Mouse (Mus musculus) ES-Bruce4 (cell line): ENCODE data around the gene G3bp2. TPM values are rescaled to one million over a fixed set of nuclear protein-coding genes. Genes with fewer than 3 reads are reported as not detected.
A peak's percentile ranks its signal among the peaks of the same experiment; 100 is the strongest.

Experiments
- H3K27ac ChIP-seq: 2 replicates; pipeline ENCODE4 v1.5.1; 2012; ENCODE audit warnings: low read length, inconsistent platforms; ENCODE audit not compliant: insufficient read depth
- H3K27me3 ChIP-seq: 2 replicates; pipeline ENCODE4 v1.6.1; 2012; ENCODE audit warnings: mild to moderate bottlenecking, low read length, inconsistent platforms; ENCODE audit not compliant: control insufficient read depth, poor library complexity, insufficient read depth, severe bottlenecking
- H3K36me3 ChIP-seq: 2 replicates; pipeline ENCODE4 v1.6.1; 2012; ENCODE audit warnings: inconsistent platforms, mild to moderate bottlenecking, low read length, moderate library complexity; ENCODE audit not compliant: control insufficient read depth, poor library complexity, insufficient read depth, severe bottlenecking
- H3K4me1 ChIP-seq: one replicate; pipeline ENCODE4 v1.8.1; 2011; ENCODE audit warnings: low read length; ENCODE audit not compliant: control insufficient read depth, insufficient read depth
- H3K4me3 ChIP-seq: 2 replicates; pipeline ENCODE4 v1.5.1; 2011; ENCODE audit warnings: low read depth, mild to moderate bottlenecking, low read length
- H3K9ac ChIP-seq: 2 replicates; pipeline ENCODE4 v1.6.1; 2012; ENCODE audit warnings: low read depth, mild to moderate bottlenecking, inconsistent platforms; ENCODE audit not compliant: poor library complexity, severe bottlenecking
- H3K9me3 ChIP-seq: replicated peaks from 2 replicates; pipeline ENCODE4 v1.6.1; 2012; ENCODE audit warnings: mild to moderate bottlenecking, low read length, inconsistent platforms; ENCODE audit not compliant: control insufficient read depth, poor library complexity, insufficient read depth, severe bottlenecking
- CTCF ChIP-seq: IDR thresholded peaks from one replicate; pipeline ENCODE4 v1.8.1; 2011; ENCODE audit warnings: low read depth, low read length
- EP300 ChIP-seq: IDR thresholded peaks from 2 replicates; pipeline ENCODE4 v1.6.1; 2011; ENCODE audit warnings: low read depth, low read length; ENCODE audit not compliant: insufficient read depth
- POLR2A ChIP-seq: IDR thresholded peaks from one replicate; pipeline ENCODE4 v1.8.1; 2011; ENCODE audit warnings: low read length; ENCODE audit not compliant: insufficient read depth
- polyA plus RNA-seq: library from polyadenylated mRNA; stranded (reverse); fragments of >200 nt; gene quantifications from 2 replicates; pipeline ENCODE4 v1.2.4, GENCODE M21; 2011; ENCODE audit warnings: low read depth; ENCODE audit not compliant: missing spikeins, insufficient read depth, insufficient read length

Gene G3bp2
- polyA plus RNA-seq, 1 experiment: 213 TPM

GRCm38 (mm10) chr5:92082821-92083401, 608 bp downstream of the G3bp2 start:
- H3K27me3 ChIP-seq: no peaks in the 10 kb centered on the region
- TF ChIP-seq POLR2A (no peak), EP300 (no peak), CTCF (no peak)
- H3K9me3 ChIP-seq: no peaks in the 10 kb centered on the region
- peak overlapping the region; percentile 76 for H3K27ac ChIP-seq
- H3K36me3 ChIP-seq: no peaks in the 10 kb centered on the region
- H3K4me3 ChIP-seq: peak overlapping the region; percentile 91
- peak overlapping the region; percentile 74 for H3K9ac ChIP-seq
- H3K4me1 ChIP-seq: no peaks in the 10 kb centered on the region

- Histone ChIP-seq H3K9me3 (no peaks in the 10 kb centered on the region), H3K4me3 (peak overlapping the region; percentile 91), H3K27me3 (no peaks in the 10 kb centered on the region), H3K27ac (no peak overlapping the region; the same call in 1 of the 2 replicates), H3K9ac (peak overlapping the region; percentile 74), H3K4me1 (no peaks in the 10 kb centered on the region), H3K36me3 (no peaks in the 10 kb centered on the region)
- TF ChIP-seq EP300: no peak
- TF ChIP-seq POLR2A: no peak
- TF ChIP-seq CTCF: no peak
Observed at GRCm38 (mm10) chr5:92081326-92081725, 2.2 kb downstream of the G3bp2 start.

GRCm38 (mm10) chr5:92080400-92080799, 3.1 kb downstream of the G3bp2 start:
- no peaks in the 10 kb centered on the region for H3K27me3 ChIP-seq
- peak overlapping the region; percentile 59 for H3K4me3 ChIP-seq

GRCm38 (mm10) chr5:92079304-92079703, 4.2 kb downstream of the G3bp2 start:
- Histone ChIP-seq H3K27me3 (no peaks in the 10 kb centered on the region), H3K27ac (peak overlapping the region; percentile 49)

More at GRCm38 (mm10) chr5:92080400-92080799, 3.1 kb downstream of the G3bp2 start:
- Histone ChIP-seq H3K9ac (peak overlapping the region; percentile 74), H3K36me3 (peaks cover 2% of the 10 kb centered on the region; the same call in 1 of the 2 replicates), H3K27ac (peak overlapping the region; percentile 61; the same call in 1 of the 2 replicates), H3K4me1 (peaks cover under 1% of the 10 kb centered on the region), H3K9me3 (no peaks in the 10 kb centered on the region)
- no peak for TF ChIP-seq CTCF
- TF ChIP-seq EP300: no peak
- no peak for TF ChIP-seq POLR2A

GRCm38 (mm10) chr5:92078751-92079150, 4.8 kb downstream of the G3bp2 start:
- H3K9me3 ChIP-seq: no peaks in the 10 kb centered on the region
- H3K4me3 ChIP-seq: no peak overlapping the region
- H3K27ac ChIP-seq: 0 out of 2 replicates have a peak overlapping the region, but pooled peaks have one; percentile 49
- no peak for TF ChIP-seq CTCF
- no peak for TF ChIP-seq POLR2A
- no peak for TF ChIP-seq EP300
- no peaks in the 10 kb centered on the region for H3K27me3 ChIP-seq
- peaks cover 2% of the 10 kb centered on the region for H3K4me1 ChIP-seq
- peaks cover 6% of the 10 kb centered on the region for H3K36me3 ChIP-seq
- no peak overlapping the region for H3K9ac ChIP-seq

More at GRCm38 (mm10) chr5:92079304-92079703, 4.2 kb downstream of the G3bp2 start:
- Histone ChIP-seq H3K9ac (peak overlapping the region; percentile 46; the same call in 1 of the 2 replicates), H3K9me3 (no peaks in the 10 kb centered on the region), H3K4me3 (peak overlapping the region; percentile 18; the same call in 1 of the 2 replicates), H3K4me1 (peaks cover 2% of the 10 kb centered on the region), H3K36me3 (peaks cover 4% of the 10 kb centered on the region)
- TF ChIP-seq EP300 (no peak), CTCF (no peak), POLR2A (no peak)

GRCm38 (mm10) chr5:92076273-92076672, 7.2 kb downstream of the G3bp2 start:
- Histone ChIP-seq H3K9ac (0 out of 2 replicates have a peak overlapping the region, but pooled peaks have one; percentile 1), H3K4me3 (no peak overlapping the region; the same call in 1 of the 2 replicates), H3K9me3 (no peaks in the 10 kb centered on the region), H3K27ac (no peak overlapping the region), H3K36me3 (peaks cover 26% of the 10 kb centered on the region), H3K4me1 (peaks cover 2% of the 10 kb centered on the region), H3K27me3 (no peaks in the 10 kb centered on the region)
- no peak for TF ChIP-seq EP300
- no peak for TF ChIP-seq POLR2A
- no peak for TF ChIP-seq CTCF
